Mouse (Mus musculus) G1E (cell line): Measurements from ENCODE around the gene Rsph6a. TPM values are rescaled to one million over a fixed set of nuclear protein-coding genes. Genes with fewer than 3 reads are reported as not detected.

Source experiments
- ATAC-seq: 2 replicates; pipeline ENCODE4 v1.8.0; 2016; ENCODE audit warnings: mild to moderate bottlenecking; ENCODE audit not compliant: insufficient number of reproducible peaks, poor library complexity, low FRiP score, severe bottlenecking; ENCODE audit errors: extremely low read depth
- DNase-seq: peaks from one replicate; pipeline ENCODE4 v3.0.0; 2012; ENCODE audit warnings: low spot score
- H3K27me3 ChIP-seq: 2 replicates; pipeline ENCODE4 v1.6.1; 2012; ENCODE audit warnings: mild to moderate bottlenecking, low read length, inconsistent platforms; ENCODE audit not compliant: insufficient read depth
- H3K36me3 ChIP-seq: replicated peaks from 2 replicates; pipeline ENCODE3; 2012; ENCODE audit warnings: mild to moderate bottlenecking, inconsistent platforms
- H3K4me1 ChIP-seq: 2 replicates; pipeline ENCODE4 v1.6.1; 2012; ENCODE audit warnings: low read depth, low read length, inconsistent platforms, mixed read lengths; ENCODE audit not compliant: insufficient read depth
- H3K4me3 ChIP-seq: 2 replicates; pipeline ENCODE4 v1.5.1; 2012; ENCODE audit warnings: low read depth, mild to moderate bottlenecking, inconsistent platforms, low read length, moderate library complexity, mixed read lengths
- H3K9me3 ChIP-seq: replicated peaks from 2 replicates; pipeline ENCODE4 v1.6.1; 2012; ENCODE audit warnings: inconsistent platforms
- CTCF ChIP-seq: IDR thresholded peaks from 2 replicates; pipeline ENCODE4 v1.5.1; 2012; ENCODE audit warnings: low read depth, low read length, inconsistent platforms, mixed read lengths
- GATA1 ChIP-seq: IDR thresholded peaks from 2 replicates; pipeline ENCODE4 v1.6.1; 2012; ENCODE audit warnings: borderline replicate concordance, low read length, inconsistent platforms, mixed read lengths
- GATA2 ChIP-seq: IDR thresholded peaks from 2 replicates; pipeline ENCODE4 v1.6.1; 2012; ENCODE audit warnings: low read depth, low read length, inconsistent platforms, borderline replicate concordance
- POLR2AphosphoS5 ChIP-seq: IDR thresholded peaks from 2 replicates; pipeline ENCODE4 v1.6.1; 2012; ENCODE audit warnings: low read depth, low read length, inconsistent platforms; ENCODE audit not compliant: insufficient replicate concordance
- TAL1 ChIP-seq: conservative IDR thresholded peaks from 2 replicates; pipeline ENCODE4 v1.6.1; 2012; ENCODE audit warnings: low read depth, low read length, inconsistent platforms, mixed read lengths
- polyA plus RNA-seq: library from polyadenylated mRNA; stranded (reverse); fragments of >175 nt; gene quantifications from 2 replicates; pipeline ENCODE4 v1.2.3, GENCODE M21; 2012
- total RNA-seq, 2 experiments: library from RNA; stranded (forward) in 1 of 2; stranded (reverse) in 1 of 2; fragments of 200-1000 nt in 1 of 2; fragments of >200 nt in 1 of 2; fragmentation: Nextera tagmentation in 1 of 2; gene quantifications; 2 replicates each; pipeline ENCODE4 v1.2.3; 2014 to 2017

Gene Rsph6a
- total and polyA plus RNA-seq, 3 experiments, result 0.16 to 0.33 TPM; not detected in 1

GRCm38 (mm10) chr7:19082171-19082570 is 27.7 kb downstream of the Rsph6a start:
- Histone ChIP-seq H3K4me1 (peaks cover 90% of the 10 kb centered on the region), H3K27me3 (no peaks in the 10 kb centered on the region; the same call in 1 of the 2 replicates), H3K36me3 (peaks cover 89% of the 10 kb centered on the region)

DNA sequence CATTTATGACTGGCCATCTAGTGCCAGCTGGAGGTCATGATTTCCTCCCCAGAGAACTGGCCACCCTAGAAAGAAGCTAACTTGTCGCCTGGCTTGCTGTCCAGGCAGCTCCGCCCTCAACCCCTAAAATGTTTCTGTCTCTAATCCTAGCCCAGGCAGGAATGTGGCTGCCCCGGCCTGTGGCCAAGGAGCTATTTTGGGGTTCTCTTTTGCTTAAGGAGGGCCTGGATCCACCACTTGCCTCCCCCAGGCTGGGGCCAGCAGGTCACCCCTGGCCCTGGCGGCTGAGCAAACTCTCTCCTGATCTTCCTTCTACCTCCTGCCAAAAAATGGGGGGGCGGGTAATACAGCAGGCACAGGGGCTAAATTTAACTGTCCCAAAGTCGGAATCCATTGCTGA is 28.6 kb downstream of the Rsph6a start:
- Histone ChIP-seq H3K27me3 (no peaks in the 10 kb centered on the region; the same call in 1 of the 2 replicates), H3K4me1 (peaks cover 90% of the 10 kb centered on the region), H3K36me3 (peaks cover 92% of the 10 kb centered on the region), H3K9me3 (no peaks in the 10 kb centered on the region), H3K4me3 (no peak overlapping the region)
- DNase-seq (no peak), ATAC-seq (no peak)
- TF ChIP-seq TAL1 (no peak), GATA1 (no peak), GATA2 (no peak), CTCF (no peak), POLR2AphosphoS5 (no peak)

More at GRCm38 (mm10) chr7:19082171-19082570, 27.7 kb downstream of the Rsph6a start:
- ATAC-seq, result no peak
- DNase-seq, result no peak
- TF ChIP-seq POLR2AphosphoS5 (no peak), TAL1 (no peak), GATA2 (no peak), GATA1 (no peak), CTCF (no peak)
- Histone ChIP-seq H3K9me3 (no peaks in the 10 kb centered on the region), H3K4me3 (no peak overlapping the region)

- no peaks in the 10 kb centered on the region for H3K9me3 ChIP-seq
- ATAC-seq, result no peak
- no peak for DNase-seq
- H3K36me3 ChIP-seq, result peaks cover 92% of the 10 kb centered on the region
- H3K27me3 ChIP-seq, result no peaks in the 10 kb centered on the region; the same call in 1 of the 2 replicates
- TF ChIP-seq TAL1 (no peak), GATA2 (no peak), GATA1 (no peak), CTCF (no peak), POLR2AphosphoS5 (no peak)
- no peak within 1 kb of the TSS; the same call in 1 of the 2 replicates for H3K4me3 ChIP-seq
- H3K4me1 ChIP-seq, result peaks cover 90% of the 10 kb centered on the region
Observed at GRCm38 (mm10) chr7:19083701-19084100, 29.2 kb downstream of the Rsph6a start, which contains the start of gene Dmpk. Dmpk (plus strand) TSS chr7:19083849.

DNA sequence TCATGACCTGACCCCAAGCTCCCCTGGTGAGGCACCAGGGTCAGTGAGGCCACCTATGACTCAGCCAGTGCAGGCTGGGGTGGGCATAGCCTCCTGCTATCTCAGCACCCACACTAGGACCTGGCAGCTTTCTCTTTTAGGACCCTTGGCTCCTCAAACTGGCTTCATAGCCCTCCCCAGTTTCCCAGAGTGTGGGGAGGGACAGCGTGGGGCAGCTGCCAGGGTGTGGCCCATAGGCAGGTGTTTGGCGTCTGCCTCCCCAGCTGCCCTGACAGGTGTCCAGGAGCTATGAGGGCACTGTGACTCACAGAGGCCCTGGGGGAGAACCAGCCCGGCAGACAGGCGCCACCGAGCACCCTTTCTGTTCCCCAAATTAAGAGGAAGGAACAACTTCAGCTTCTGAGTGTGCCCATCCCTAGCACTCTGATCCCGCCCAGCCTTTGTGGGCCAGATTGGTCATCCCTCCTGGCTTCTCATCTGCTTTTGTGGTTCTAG is 29.8 kb downstream of the Rsph6a start:
- peaks cover 92% of the 10 kb centered on the region for H3K36me3 ChIP-seq
- H3K27me3 ChIP-seq, result no peaks in the 10 kb centered on the region; the same call in 1 of the 2 replicates

GRCm38 (mm10) chr7:19084921-19085473 is 30.5 kb downstream of the Rsph6a start:
- H3K36me3 ChIP-seq, result peaks cover 89% of the 10 kb centered on the region
- H3K4me1 ChIP-seq, result peaks cover 83% of the 10 kb centered on the region
- ATAC-seq (no peak), DNase-seq (no peak)
- no peak overlapping the region for H3K4me3 ChIP-seq
- H3K27me3 ChIP-seq, result no peaks in the 10 kb centered on the region; the same call in 1 of the 2 replicates
- no peaks in the 10 kb centered on the region for H3K9me3 ChIP-seq
- TF ChIP-seq GATA2, result no peak

More for the DNA sequence above, 29.8 kb downstream of the Rsph6a start:
- Histone ChIP-seq H3K9me3 (no peaks in the 10 kb centered on the region), H3K4me3 (no peak overlapping the region; the same call in 1 of the 2 replicates), H3K4me1 (peaks cover 89% of the 10 kb centered on the region)
- DNase-seq (no peak), ATAC-seq (no peak)
- TF ChIP-seq POLR2AphosphoS5 (no peak), GATA2 (no peak), GATA1 (no peak), CTCF (no peak), TAL1 (no peak)

DNA sequence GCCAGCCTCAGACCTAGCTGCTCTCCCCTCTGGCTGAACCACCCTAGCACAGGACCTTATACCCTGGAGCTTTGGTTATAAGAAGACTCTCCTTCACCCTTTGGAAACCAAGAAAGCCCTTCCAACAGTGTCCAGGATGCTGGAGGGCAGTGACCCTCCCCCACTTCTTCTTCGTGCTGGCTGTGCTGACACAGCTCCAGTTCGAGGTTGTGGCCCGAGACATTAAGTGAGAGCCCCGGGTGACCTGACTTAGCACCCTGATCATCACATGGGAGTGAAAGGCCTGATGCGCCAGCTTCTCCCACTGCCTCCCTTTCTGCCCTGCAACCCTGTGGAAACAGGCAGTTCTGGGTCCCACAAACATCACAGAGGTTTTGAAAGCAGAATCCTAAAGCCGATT is 31.0 kb downstream of the Rsph6a start:
- TF ChIP-seq GATA2, result no peak
- no peak for TF ChIP-seq CTCF
- TF ChIP-seq POLR2AphosphoS5, result no peak
- no peak for TF ChIP-seq TAL1
- TF ChIP-seq GATA1, result no peak
- DNase-seq, result no peak
- ATAC-seq, result no peak
- Histone ChIP-seq H3K36me3 (peaks cover 89% of the 10 kb centered on the region), H3K9me3 (no peaks in the 10 kb centered on the region), H3K4me1 (peaks cover 78% of the 10 kb centered on the region), H3K27me3 (no peaks in the 10 kb centered on the region; the same call in 1 of the 2 replicates), H3K4me3 (no peak overlapping the region)
